Mouse (Mus musculus) hindbrain, embryonic 10.5 days (tissue): ENCODE results near the gene Tnfrsf23. TPM values are rescaled to one million over a fixed set of nuclear protein-coding genes. Genes with fewer than 3 reads are reported as not detected.
"Not testable (repeated sequence)": the region's sequence is repeated elsewhere in the genome, so short reads cannot be mapped to it uniquely, and the experiment has no call there.

Experiments
- DNase-seq: peaks from one replicate; pipeline ENCODE4 v3.0.0-alpha.2; 2017; ENCODE audit warnings: low spot score
- H3K27ac ChIP-seq: fragments of 300-500 bp; sonication (generic); 2 replicates; pipeline ENCODE4 v1.5.1; 2016; ENCODE audit warnings: mild to moderate bottlenecking, moderate library complexity
- H3K27me3 ChIP-seq: fragments of 300-500 bp; sonication (generic); 2 replicates; pipeline ENCODE4 v1.6.1; 2016; ENCODE audit warnings: mild to moderate bottlenecking; ENCODE audit not compliant: poor library complexity, insufficient read depth, severe bottlenecking
- H3K36me3 ChIP-seq: fragments of 300-500 bp; sonication (generic); 2 replicates; pipeline ENCODE4 v1.6.1; 2016; ENCODE audit warnings: mild to moderate bottlenecking, moderate library complexity
- H3K4me1 ChIP-seq: fragments of 300-500 bp; sonication (generic); replicated peaks from 2 replicates; pipeline ENCODE4 v1.6.1; 2016; ENCODE audit warnings: mild to moderate bottlenecking
- H3K4me3 ChIP-seq: fragments of 300-500 bp; sonication (generic); 2 replicates; pipeline ENCODE4 v1.5.1; 2016; ENCODE audit warnings: mild to moderate bottlenecking, moderate library complexity
- H3K9me3 ChIP-seq: fragments of 300-500 bp; sonication (generic); 2 replicates; pipeline ENCODE4 v1.6.1; 2016; ENCODE audit warnings: mild to moderate bottlenecking, moderate library complexity
- WGBS: fragments of 180-500 bp; shearing (Covaris S2); methylation state at CpG from one replicate; pipeline ENCODE4 v1.1.7; 2016; 5-methylcytosine and 5-hydroxymethylcytosine counted together
- polyA plus RNA-seq: library from polyadenylated mRNA; unstranded; fragments of >200 nt; fragmentation: Nextera tagmentation; extraction: Ambion mirVana; gene quantifications from 2 replicates; pipeline ENCODE4 v1.2.1, GENCODE M21; 2016

The Tnfrsf23 gene
- polyA plus RNA-seq, 1 experiment from 2014 or later: 0.30 TPM

- no peak for DNase-seq
- Histone ChIP-seq H3K27ac (no peak overlapping the region), H3K9me3 (no peaks in the 10 kb centered on the region), H3K4me3 (no peak overlapping the region), H3K36me3 (no peaks in the 10 kb centered on the region), H3K27me3 (no peaks in the 10 kb centered on the region), H3K4me1 (no peaks in the 10 kb centered on the region)
Observed at GRCm38 (mm10) chr7:143666427-143667311, 19.0 kb downstream of the Tnfrsf23 start.

- Histone ChIP-seq H3K4me1 (no peaks in the 10 kb centered on the region), H3K4me3 (no peak overlapping the region), H3K27me3 (no peaks in the 10 kb centered on the region), H3K9me3 (no peaks in the 10 kb centered on the region), H3K36me3 (no peaks in the 10 kb centered on the region), H3K27ac (no peak overlapping the region)
- WGBS: 88% methylated on average over 2 of the region's 2 CpGs
- no peak for DNase-seq
Observed at GRCm38 (mm10) chr7:143663470-143663869, 22.2 kb downstream of the Tnfrsf23 start.

- Histone ChIP-seq H3K4me3 (no peak overlapping the region), H3K4me1 (no peaks in the 10 kb centered on the region), H3K36me3 (no peaks in the 10 kb centered on the region), H3K27me3 (no peaks in the 10 kb centered on the region), H3K9me3 (no peaks in the 10 kb centered on the region), H3K27ac (no peak overlapping the region)
- no peak for DNase-seq
Observed at GRCm38 (mm10) chr7:143660797-143661196, 24.9 kb downstream of the Tnfrsf23 start.

- 53% methylated on average over 10 of the region's 10 CpGs for WGBS
- not testable (repeated sequence) for H3K36me3 ChIP-seq, DNase-seq, H3K27ac ChIP-seq, H3K4me1 ChIP-seq, H3K27me3 ChIP-seq
- Histone ChIP-seq H3K4me3 (peak overlapping the region; percentile 78), H3K9me3 (peaks cover 16% of the 10 kb centered on the region; the same call in 1 of the 2 replicates)
Observed at GRCm38 (mm10) chr7:143649769-143650346, 35.8 kb downstream of the Tnfrsf23 start.

- Histone ChIP-seq H3K4me3 (peak within 1 kb of the TSS; percentile 78), H3K36me3 (no peaks in the 10 kb centered on the region), H3K27me3 (no peaks in the 10 kb centered on the region), H3K9me3 (peaks cover 16% of the 10 kb centered on the region; the same call in 1 of the 2 replicates), H3K4me1 (no peaks in the 10 kb centered on the region), H3K27ac (peak within 1 kb of the TSS; percentile 84)
- peak; percentile 88 for DNase-seq
- 3% methylated on average over 39 of the region's 39 CpGs for WGBS
Observed at GRCm38 (mm10) chr7:143649034-143649768, 36.5 kb downstream of the Tnfrsf23 start, which contains the start of gene Tnfrsf22. Gene Tnfrsf22 (minus strand): TSS chr7:143649661.

DNA sequence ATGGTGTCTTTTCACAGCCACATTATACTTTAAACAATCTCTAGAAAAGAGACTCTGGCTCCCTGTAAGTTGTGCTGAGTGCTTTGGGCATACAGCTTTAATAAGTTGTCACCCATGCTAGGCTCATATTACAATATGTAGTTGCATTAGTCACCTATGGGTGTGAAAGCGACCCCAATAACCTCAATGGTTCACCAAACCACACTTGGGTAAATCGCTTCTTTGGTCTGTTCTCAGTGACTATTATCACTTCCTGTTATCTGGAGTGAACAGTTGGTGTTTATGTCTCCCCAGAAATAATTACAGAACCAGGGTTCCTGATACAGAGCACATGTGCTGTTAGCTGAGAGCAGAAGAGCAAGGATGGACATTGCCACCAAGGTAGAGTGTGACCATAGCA is 41.7 kb downstream of the Tnfrsf23 start:
- H3K27me3 ChIP-seq, H3K27ac ChIP-seq, DNase-seq, H3K9me3 ChIP-seq, H3K36me3 ChIP-seq, H3K4me1 ChIP-seq, H3K4me3 ChIP-seq: not testable (repeated sequence)
- 91% methylated on average over 2 of the region's 2 CpGs for WGBS

GRCm38 (mm10) chr7:143636674-143637073 is 49.0 kb downstream of the Tnfrsf23 start:
- Histone ChIP-seq H3K36me3 (no peaks in the 10 kb centered on the region), H3K4me3 (no peak overlapping the region), H3K27ac (no peak overlapping the region), H3K4me1 (no peaks in the 10 kb centered on the region), H3K9me3 (no peaks in the 10 kb centered on the region), H3K27me3 (no peaks in the 10 kb centered on the region)
- DNase-seq: no peak
- WGBS: 93% methylated on average over 1 of the region's 1 CpGs

DNA sequence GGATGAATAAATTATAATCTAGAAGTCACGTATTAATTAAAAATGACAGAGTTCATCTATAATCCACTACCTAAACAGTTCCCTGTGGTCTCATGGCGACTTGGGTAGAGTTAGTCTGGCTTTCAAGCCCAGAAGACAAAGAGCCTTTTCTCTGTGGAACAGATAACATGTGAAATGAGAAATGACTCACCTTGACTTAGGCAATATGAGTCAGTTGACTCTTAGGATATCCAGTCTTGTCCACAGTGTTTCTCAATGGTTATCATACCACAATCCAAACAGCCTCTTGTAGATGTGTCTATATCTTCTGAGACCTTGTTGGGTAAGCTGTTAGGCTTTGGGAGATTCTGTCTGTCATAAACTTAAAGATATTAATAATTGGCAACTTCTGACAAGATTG is 54.2 kb downstream of the Tnfrsf23 start:
- Histone ChIP-seq H3K36me3 (no peaks in the 10 kb centered on the region), H3K4me1 (no peaks in the 10 kb centered on the region), H3K9me3 (no peaks in the 10 kb centered on the region), H3K27ac (no peak overlapping the region), H3K27me3 (no peaks in the 10 kb centered on the region), H3K4me3 (no peak overlapping the region)
- WGBS: 78% methylated on average over 2 of the region's 2 CpGs
- DNase-seq: no peak

DNA sequence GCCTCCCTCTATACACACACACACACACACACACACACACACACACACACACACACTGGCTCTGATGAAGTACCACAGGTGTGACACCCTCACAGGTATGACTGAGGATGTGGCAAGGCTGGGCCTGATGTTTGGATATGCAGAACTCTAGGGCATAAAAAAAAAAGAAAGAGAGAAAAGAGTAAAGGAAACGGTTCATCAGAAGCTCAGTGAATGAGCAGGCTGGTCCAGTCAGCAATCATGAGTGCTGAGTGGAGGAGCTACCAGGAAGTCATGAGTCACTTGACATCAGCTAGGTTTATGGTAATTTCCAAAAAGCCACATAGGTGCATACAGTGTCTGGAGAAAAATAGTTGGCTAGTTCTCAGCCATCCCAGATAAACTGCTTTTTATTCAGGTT is 56.2 kb downstream of the Tnfrsf23 start:
- Histone ChIP-seq H3K4me3 (no peak overlapping the region), H3K4me1 (no peaks in the 10 kb centered on the region), H3K9me3 (no peaks in the 10 kb centered on the region), H3K27ac (no peak overlapping the region), H3K27me3 (no peaks in the 10 kb centered on the region), H3K36me3 (no peaks in the 10 kb centered on the region)
- DNase-seq: no peak
- WGBS: 80% methylated on average over 1 of the region's 1 CpGs

DNA sequence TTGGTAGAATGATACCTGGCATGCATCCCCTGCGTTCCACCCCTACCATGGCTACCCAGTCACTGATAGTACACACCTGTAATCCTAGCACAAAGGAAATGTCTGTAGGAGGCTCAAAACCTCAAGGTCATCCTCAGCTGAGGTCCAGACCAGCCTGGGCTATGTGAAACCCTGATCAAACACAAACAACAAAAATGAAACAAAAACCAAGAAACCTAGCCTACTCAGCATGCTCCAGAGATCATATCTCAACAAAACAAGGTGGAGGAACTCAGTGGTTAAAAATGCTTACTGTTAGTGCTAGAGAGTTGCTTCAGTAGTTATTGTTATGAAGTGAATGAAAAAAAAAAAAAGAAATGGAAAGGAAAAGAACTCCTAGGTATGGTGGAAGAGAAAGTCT is 57.1 kb downstream of the Tnfrsf23 start, which contains the start of gene Tnfrsf26:
Gene Tnfrsf26 (minus strand): TSS at position 183 of the 400 bp plus-strand sequence.
- no peaks in the 10 kb centered on the region for H3K9me3 ChIP-seq
- H3K27me3 ChIP-seq: no peaks in the 10 kb centered on the region
- H3K4me3 ChIP-seq: no peak within 1 kb of the TSS
- H3K36me3 ChIP-seq: no peaks in the 10 kb centered on the region
- no peak for DNase-seq
- 94% methylated on average over 1 of the region's 1 CpGs for WGBS
- H3K4me1 ChIP-seq: no peaks in the 10 kb centered on the region
- no peak within 1 kb of the TSS for H3K27ac ChIP-seq

DNA sequence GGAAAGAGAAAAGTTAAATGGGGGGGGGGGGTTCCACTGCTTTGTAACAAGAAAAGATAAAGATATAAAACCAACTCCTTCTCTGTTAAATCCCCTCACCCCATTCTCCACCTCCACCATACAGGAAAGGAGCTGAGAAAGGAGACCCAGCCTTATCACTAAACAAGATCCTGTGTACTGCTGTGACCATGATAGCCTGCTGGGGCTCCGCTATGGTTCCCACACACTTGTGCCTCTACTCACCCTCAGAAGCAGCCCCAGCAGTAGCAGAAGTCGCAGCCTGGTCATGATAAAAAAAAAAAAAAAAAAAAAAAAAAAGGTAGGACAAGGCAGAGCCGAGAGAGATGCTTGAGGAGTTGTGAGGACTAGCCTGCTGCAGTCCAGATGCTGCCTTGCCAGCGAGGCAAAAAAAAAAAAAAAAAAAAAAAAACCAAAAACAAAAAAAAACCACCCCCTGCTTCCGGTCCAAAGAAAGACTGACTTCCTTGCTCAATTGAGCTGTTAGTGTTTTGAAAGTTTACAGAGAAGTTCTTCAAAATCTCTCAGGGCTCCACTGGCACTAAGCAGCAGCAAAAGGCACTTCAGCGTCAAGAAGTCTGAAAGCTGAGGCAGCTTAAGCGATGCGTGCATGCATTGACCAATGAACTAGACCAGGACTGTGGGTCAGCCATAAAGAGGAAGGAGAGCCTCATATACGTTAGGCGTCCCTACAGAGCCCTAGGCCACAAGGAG is 58.0 kb downstream of the Tnfrsf23 start:
- Histone ChIP-seq H3K9me3 (no peaks in the 10 kb centered on the region), H3K4me1 (no peaks in the 10 kb centered on the region), H3K36me3 (no peaks in the 10 kb centered on the region), H3K27me3 (no peaks in the 10 kb centered on the region), H3K27ac (no peak overlapping the region), H3K4me3 (no peak overlapping the region)
- DNase-seq: no peak
- WGBS: 62% methylated on average over 10 of the region's 10 CpGs

DNA sequence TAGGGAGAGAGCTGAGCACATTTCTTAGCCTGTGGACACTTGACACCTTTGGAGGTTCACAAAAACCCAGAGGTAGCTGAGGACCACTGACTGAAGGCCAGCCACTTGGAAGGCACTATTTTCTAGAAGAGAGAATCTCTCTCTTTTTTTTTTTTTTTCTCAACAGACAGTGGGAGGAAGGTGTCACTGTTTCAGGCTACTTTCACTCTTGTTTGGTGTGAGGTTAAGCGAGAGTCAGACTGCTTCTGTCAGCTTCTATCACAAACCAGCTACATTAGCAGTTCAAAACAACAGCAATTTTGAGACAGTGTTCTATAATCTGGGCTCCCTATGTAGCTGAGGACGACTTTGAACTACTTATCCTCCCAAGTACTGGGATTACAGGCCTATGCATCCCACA is 59.5 kb downstream of the Tnfrsf23 start:
- no peaks in the 10 kb centered on the region for H3K4me1 ChIP-seq
- H3K36me3 ChIP-seq: no peaks in the 10 kb centered on the region
- WGBS: 61% methylated on average over 2 of the region's 2 CpGs
- no peak overlapping the region for H3K4me3 ChIP-seq
- H3K27me3 ChIP-seq: no peaks in the 10 kb centered on the region
- H3K27ac ChIP-seq: no peak overlapping the region
- H3K9me3 ChIP-seq: no peaks in the 10 kb centered on the region
- DNase-seq: no peak
